Mouse (Mus musculus) kidney, adult 11 months (tissue): ENCODE results near the gene Mfsd4b5.
"Not testable (repeated sequence)": the region's sequence is repeated elsewhere in the genome, so short reads cannot be mapped to it uniquely, and the experiment has no call there.

ENCODE experiments used
- DNase-seq: peaks from one replicate; pipeline ENCODE4 v3.0.0; 2022

Gene Mfsd4b5

DNA sequence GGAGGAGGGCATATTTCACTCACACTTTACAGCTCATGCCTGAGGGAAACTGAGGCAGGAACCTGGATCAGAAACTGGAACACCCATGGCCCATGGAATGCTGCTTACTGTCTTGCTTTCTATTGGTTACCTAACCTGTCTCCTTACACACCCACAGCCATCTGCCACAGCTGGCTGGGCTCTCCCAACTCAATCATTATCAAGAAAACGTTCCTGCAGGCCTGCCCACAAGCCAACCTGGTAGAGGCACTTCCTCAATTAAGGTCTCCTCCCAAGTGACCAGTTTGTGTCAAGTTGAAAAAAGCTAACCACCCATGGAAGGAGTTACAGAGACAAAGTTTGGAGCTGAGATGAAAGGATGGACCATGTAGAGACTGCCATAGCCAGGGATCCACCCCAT lies 24.5 kb downstream of the Mfsd4b5 start:
- DNase-seq = no peak

DNA sequence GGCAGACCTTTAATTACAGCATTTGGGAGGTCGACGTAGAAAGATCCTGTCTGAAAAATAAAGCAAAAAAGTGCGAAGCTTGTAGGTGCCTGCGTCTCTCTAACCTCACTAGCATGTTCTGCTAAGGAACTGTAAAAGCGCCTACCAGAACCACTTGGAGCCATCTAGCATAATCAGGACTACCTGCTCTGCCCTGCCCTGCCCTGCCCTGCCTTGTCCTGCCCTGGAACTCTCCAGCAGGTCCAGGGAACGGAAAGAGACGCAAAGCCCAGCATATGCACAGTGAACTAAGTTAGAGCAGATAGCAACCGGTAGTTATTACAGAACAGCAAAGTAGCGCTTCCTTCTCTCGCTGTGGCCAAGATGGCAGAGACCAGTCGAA lies 26.0 kb downstream of the Mfsd4b5 start:
- no peak for DNase-seq

- DNase-seq = peak; percentile 99
These were observed 26.5 kb downstream of the Mfsd4b5 start, which contains the start of gene Mfsd4b3 for GRCm38 (mm10) chr10:39959761-39960440. TSS of gene Mfsd4b3 (minus strand) at chr10:39960153.

- DNase-seq = no peak
These were observed 28.2 kb downstream of the Mfsd4b5 start for GRCm38 (mm10) chr10:39958266-39958665.

DNA sequence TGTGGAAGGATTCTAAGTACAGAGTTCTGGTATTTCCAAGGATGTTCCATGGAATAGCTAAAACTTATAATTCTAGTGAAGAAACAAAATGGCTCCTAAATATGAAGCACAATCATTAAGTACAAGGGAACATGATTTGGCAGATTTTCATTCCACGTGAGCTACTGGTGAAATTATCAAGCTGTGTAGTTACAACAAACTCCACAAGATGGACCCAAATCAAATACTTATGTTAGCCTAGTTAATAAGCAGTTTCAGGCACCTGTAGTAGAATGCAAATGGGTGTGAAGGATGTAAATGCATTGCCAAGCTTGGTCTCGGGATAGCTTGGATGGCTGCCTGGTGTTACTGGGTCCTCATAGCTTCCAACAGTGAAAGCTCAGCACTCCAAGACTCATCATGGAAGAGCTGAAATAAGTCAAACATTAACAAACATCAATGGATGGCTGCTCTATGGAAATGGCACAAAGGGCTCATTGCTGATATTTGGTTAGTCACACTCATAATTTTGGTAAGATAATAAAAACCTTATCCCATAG lies 30.0 kb downstream of the Mfsd4b5 start:
- peak; percentile 61 for DNase-seq

GRCm38 (mm10) chr10:39955163-39955562 lies 31.3 kb downstream of the Mfsd4b5 start:
- no peak for DNase-seq

DNA sequence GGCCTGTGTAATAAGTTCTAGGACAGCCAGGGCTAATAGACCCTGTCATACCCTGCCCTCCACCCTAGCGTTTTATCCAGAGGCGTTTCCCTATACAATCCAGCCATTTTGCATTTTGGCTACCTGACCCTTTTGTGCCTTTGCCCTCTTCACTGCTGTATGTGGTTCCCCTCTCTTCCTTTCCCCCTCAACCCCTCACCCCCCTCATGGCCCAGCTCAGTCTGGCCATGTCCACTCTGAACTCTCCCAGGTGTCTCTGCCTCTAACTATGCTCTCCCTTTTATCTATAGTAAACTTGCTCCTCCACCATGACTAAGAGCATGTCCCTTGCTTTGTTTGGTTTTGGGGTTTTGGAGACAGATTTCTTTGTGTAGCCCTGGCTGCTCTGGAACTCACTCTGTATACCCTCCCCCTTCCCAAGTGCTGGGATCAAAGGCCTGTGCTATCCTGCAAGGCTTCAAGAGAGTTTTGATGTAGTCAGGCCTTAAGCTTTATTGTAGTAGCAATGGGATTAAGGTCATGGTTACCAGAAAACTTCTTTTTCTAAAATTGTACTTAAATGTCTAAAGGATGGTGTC lies 37.0 kb downstream of the Mfsd4b5 start:
- DNase-seq = no peak

DNA sequence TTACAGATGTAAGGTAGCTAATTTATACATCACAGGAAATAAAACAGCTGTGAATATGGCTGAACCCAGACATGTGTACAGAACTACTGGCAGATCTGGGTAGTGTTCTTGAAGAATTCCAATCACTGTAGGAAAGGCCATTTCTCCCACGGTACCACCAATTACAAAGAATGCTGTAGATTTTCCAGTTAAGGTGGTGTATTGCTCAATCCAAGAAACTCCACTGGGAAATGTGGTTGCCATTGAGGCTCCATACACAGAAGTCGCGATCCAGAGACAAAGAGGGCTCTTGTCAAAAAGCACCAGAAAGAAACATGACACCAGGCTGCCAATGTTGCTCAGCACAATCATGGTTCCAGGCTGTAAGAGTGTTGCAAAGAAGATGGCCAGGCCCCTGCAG lies 39.3 kb downstream of the Mfsd4b5 start:
- not testable (repeated sequence) for DNase-seq

DNA sequence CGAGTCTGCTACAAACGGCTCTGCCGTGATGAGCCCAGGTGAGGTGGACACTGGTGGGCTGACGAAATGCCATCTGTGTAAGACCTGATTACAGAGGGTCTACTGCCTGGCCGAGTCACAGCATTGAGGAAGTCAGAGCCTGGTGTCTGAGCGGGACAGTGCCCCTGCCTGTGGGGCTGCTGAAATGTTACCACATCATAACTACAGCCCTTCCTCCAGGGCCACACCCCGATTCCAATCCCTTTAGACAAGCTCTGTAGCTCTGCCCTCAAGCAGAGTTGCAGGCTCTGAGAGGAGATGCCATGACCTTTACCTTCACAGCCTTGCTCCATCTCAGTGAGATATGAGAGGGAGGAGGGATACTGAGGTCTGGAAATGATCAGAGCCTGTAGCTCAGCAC lies 49.9 kb downstream of the Mfsd4b5 start:
- DNase-seq = no peak

DNA sequence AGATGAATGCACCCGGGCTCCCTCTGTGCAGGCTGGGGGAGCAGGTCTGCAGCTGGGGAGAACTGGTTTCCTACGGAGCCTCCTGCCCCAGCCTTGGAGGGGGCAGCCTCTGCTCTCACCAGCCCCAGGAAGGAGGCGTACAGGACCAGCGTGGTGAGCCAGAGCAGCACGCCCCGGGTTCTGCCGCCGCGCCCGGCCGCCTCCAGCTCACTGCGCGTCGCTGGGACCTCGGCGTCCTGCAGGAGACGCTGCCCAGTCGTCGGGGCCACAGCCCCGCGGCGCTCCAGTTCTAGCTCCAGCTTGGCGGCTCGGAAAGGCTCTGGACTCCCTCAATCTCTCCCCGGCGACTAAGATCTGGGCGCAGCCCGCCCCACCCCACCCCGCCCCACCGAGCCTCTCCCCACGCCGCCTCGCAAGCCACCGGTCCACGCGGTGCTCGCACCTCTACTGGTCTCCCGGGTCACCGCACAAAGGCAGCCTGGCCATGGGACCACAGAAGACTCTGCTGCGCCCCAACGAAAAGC lies 59.8 kb downstream of the Mfsd4b5 start, which contains the start of gene Mfsd4b2:
Gene Mfsd4b2 (minus strand): TSS at position 308 of the 524 bp plus-strand sequence.
- no peak for DNase-seq

- not testable (repeated sequence) for DNase-seq
These were observed 61.9 kb downstream of the Mfsd4b5 start for GRCm38 (mm10) chr10:39924556-39924955.

DNA sequence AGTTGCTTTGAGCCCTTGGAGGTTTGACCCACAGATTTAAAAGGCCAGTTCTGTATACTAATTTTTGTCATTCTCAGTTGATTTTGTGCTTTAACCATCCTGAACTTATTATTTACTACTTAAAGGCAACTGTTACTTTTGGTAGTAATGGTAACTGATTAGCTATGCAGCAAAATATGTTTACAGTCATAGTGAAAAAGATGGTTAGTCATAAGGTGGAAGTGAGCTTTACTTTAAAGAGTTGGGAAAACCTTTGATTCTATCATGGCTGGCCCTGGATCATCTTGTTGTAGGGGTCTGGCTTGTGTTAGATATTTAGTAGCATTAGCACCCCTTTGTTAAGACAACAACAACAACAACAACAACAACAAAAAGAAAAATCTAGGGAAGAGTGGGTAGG lies 73.8 kb downstream of the Mfsd4b5 start:
- no peak for DNase-seq

DNA sequence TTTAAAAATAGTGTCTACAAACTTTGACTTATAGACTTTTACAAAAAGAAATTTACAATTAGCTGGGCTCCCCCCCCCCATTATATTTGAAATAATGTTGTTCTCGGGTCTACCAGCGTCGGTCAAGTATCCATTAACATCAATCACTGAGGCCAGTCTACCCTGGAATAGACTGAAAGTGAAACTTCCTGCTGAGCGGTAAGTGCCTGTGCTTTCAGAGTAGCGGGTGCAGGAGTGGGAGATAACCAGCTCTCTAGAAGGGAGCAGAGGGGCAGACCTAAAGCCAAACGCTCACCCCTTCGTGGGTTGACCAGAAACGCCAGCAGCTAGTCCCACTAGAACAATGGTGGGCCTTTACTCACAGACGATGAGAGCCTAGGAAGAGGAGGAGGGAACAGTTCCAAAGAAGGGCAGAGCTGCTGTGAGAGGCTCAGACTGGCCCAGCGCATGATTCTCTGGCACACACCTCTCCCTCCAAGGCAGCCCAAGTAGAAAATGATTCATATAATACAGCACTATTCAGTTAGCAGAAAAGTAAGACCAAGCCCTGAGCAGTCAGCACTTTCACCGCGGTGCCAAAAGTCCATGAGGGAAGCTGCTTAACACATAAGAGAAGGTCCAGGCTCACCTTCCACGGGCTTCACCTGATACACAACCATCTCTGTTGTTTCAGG lies 77.5 kb downstream of the Mfsd4b5 start:
- DNase-seq = no peak
